Mouse (Mus musculus) small intestine, adult 2 months (tissue): ENCODE results near the gene Bub3. TPM values are rescaled to one million over a fixed set of nuclear protein-coding genes. Genes with fewer than 3 reads are reported as not detected.

ENCODE experiments used
- H3K27ac ChIP-seq: fragments of 200-500 bp; 2 replicates; pipeline ENCODE4 v1.5.1; 2012; ENCODE audit warnings: low read depth, low read length, control low read depth, inconsistent platforms; ENCODE audit not compliant: insufficient read depth
- H3K27me3 ChIP-seq: fragments of 200-500 bp; 2 replicates; pipeline ENCODE4 v1.6.1; 2012; ENCODE audit warnings: mild to moderate bottlenecking, moderate library complexity, low read length, inconsistent platforms; ENCODE audit not compliant: control insufficient read depth, insufficient read depth
- H3K36me3 ChIP-seq: fragments of 200-500 bp; 2 replicates; pipeline ENCODE4 v1.6.1; 2012; ENCODE audit warnings: mild to moderate bottlenecking, low read length, control low read depth, inconsistent platforms; ENCODE audit not compliant: control insufficient read depth, insufficient read depth
- H3K4me1 ChIP-seq: fragments of 200-500 bp; 2 replicates; pipeline ENCODE4 v1.6.1; 2012; ENCODE audit warnings: low read length, inconsistent platforms, mixed read lengths; ENCODE audit not compliant: control insufficient read depth, insufficient read depth, insufficient read length
- H3K4me3 ChIP-seq: fragments of 200-500 bp; 2 replicates; pipeline ENCODE4 v1.5.1; 2012; ENCODE audit warnings: low read depth, mild to moderate bottlenecking, control low read depth, inconsistent platforms, low read length, moderate library complexity
- CTCF ChIP-seq: fragments of 200-500 bp; IDR thresholded peaks from 2 replicates; pipeline ENCODE4 v1.5.1; 2012; ENCODE audit warnings: low read depth, mild to moderate bottlenecking, control low read depth, inconsistent platforms, low read length, moderate library complexity, mixed read lengths; ENCODE audit not compliant: insufficient replicate concordance, insufficient read length; ENCODE audit errors: extremely low read depth
- POLR2A ChIP-seq: fragments of 200-500 bp; IDR thresholded peaks from 2 replicates; pipeline ENCODE4 v1.6.1; 2012; ENCODE audit warnings: low read depth, mild to moderate bottlenecking, control low read depth, inconsistent platforms, low read length, moderate library complexity
- WGBS: fragments of 180-500 bp; shearing (Covaris S2); methylation state at CpG from one replicate; pipeline ENCODE4 v1.1.7; 2018; 5-methylcytosine and 5-hydroxymethylcytosine counted together
- polyA plus RNA-seq: library from polyadenylated mRNA; depleted of rRNA; stranded (reverse); fragments of >200 nt; gene quantifications from 2 replicates; pipeline ENCODE4 v1.2.3, GENCODE M21; 2012; rRNA removed

Bub3 gene
- polyA plus RNA-seq, result 16.5 and 30.5 TPM in 2 replicates

DNA sequence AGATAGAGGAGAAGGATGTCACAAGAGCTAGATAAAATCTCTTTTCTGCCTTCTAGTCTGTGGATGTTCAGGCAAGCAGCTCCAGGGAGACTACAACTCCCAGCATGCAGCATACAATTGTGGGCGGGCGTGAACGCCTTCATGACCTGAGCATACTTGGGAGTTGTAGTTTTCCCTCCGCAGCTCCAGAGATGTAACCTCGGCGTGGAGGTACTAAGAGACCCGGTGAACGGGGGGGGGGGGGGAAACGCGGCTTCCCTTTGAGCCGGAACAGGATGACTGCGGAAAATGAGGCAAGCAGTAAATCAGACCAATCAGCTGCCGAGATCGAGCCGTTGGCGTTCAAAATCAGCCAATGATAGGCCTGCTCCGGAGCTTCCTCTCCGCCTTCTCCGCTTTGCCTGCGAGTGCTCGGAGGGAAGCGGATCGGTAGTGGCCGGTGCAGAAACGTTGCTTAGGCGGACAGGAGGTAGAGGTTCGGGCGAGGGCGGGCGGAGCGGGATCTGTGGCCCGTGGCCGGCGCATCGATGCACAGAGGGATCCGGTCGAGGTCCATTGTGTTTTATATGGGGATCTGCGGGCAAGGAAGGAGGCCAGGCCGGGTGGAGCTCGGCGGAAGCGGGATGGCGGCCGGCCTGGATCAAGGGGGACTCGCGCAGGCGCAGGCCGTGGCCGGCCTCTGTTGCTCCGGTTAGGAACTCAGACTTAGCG is at the start of gene Bub3:
Bub3 (plus strand) TSS at position 237 of the 711 bp plus-strand sequence.
- Histone ChIP-seq H3K36me3 (peaks cover 23% of the 10 kb centered on the region), H3K4me3 (peak within 1 kb of the TSS; percentile 86), H3K4me1 (peaks cover 10% of the 10 kb centered on the region), H3K27me3 (peaks cover 31% of the 10 kb centered on the region), H3K27ac (peak within 1 kb of the TSS; percentile 70)
- WGBS, result under 1% methylated on average over 47 of the region's 51 CpGs
- peak; percentile 84 for TF ChIP-seq POLR2A
- TF ChIP-seq CTCF, result no peak

DNA sequence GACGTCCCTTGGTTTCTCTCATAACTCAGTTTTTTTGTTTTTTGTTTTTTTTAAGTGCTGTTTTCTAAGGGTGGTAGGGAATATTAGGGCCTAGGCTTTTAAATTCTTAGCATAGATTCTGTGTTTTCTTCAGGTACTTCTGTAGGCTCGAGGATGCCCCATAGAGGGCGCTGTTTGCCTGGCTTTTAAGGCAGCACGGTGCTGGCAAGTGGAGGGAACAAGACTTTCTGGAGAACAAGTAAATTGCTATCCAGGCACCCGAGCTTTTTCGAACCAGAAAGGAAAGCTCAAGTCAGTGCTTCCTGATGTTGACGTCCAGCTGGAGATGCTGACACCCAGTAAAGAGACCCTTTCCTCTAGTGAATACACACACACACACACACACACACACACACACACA is 20.0 kb upstream of the Bub3 start:
- TF ChIP-seq CTCF, result peak; percentile 83; the same call in 1 of the 2 replicates
- TF ChIP-seq POLR2A, result no peak
- WGBS, result 0% methylated on average over 7 of the region's 7 CpGs
- peaks cover 74% of the 10 kb centered on the region for H3K27me3 ChIP-seq
- peaks cover 11% of the 10 kb centered on the region for H3K4me1 ChIP-seq
- H3K27ac ChIP-seq, result no peak overlapping the region
- H3K36me3 ChIP-seq, result no peaks in the 10 kb centered on the region
- H3K4me3 ChIP-seq, result no peak overlapping the region

DNA sequence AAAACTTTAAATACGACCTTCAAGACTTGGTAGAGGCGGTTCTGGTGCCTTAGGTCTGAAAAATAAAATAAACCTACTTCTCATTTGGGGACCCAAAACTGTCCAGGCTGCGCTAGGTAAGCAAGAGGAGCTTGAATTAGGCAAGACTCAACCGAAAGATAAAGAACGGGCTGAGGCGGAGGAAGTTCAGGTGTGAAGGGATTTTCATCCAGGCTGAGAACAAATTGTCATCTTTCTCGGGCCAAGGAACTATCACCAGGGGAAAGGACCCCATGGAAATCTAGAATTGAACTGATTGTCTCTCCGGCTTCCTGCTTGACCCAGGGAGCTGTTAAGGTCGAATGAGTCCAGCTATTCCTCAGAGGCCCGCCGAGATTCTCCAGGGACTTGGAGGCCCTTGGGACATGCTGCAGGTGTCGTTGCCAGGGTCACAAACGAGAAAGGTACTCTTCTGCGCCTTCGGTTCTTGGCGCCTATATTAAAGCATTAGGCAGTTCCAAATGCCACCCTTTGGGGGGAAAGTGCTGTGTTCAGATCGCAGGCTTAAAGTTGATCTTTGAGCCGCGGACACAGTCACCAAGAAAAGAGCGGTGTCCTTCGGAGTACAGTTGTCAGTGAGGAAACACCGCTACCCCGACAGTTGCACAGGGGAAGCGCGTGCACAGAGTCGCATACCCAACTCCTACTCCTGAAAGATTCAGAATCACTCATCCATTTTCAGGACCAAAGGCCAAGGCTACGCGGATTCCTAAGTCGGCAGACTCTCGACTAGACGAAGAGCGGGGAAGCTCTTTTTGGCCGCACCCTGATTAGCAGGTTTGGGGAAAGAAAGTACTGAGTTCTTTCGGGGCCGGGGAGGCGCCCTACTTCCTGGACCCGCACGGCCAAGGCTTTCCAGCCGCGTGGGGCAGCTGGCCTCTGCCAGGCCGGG is 18.6 kb upstream of the Bub3 start:
- H3K4me3 ChIP-seq, result peak overlapping the region; percentile 26; the same call in 1 of the 2 replicates
- no peaks in the 10 kb centered on the region for H3K36me3 ChIP-seq
- peaks cover 88% of the 10 kb centered on the region for H3K27me3 ChIP-seq
- no peak overlapping the region for H3K27ac ChIP-seq
- peaks cover 11% of the 10 kb centered on the region for H3K4me1 ChIP-seq
- WGBS, result 4% methylated on average over 41 of the region's 41 CpGs
- TF ChIP-seq CTCF, result no peak
- no peak for TF ChIP-seq POLR2A

GRCm38 (mm10) chr7:131542115-131542871 is 17.7 kb upstream of the Bub3 start, which contains the start of gene Hmx3:
TSS of gene Hmx3 (plus strand) at chr7:131542867.
- peak within 1 kb of the TSS; percentile 44 for H3K4me3 ChIP-seq
- H3K27me3 ChIP-seq, result peaks cover 90% of the 10 kb centered on the region
- WGBS, result 1% methylated on average over 64 of the region's 65 CpGs
- H3K4me1 ChIP-seq, result peaks cover 11% of the 10 kb centered on the region
- H3K27ac ChIP-seq, result no peak within 1 kb of the TSS
- H3K36me3 ChIP-seq, result no peaks in the 10 kb centered on the region
- TF ChIP-seq POLR2A (no peak), CTCF (no peak)

DNA sequence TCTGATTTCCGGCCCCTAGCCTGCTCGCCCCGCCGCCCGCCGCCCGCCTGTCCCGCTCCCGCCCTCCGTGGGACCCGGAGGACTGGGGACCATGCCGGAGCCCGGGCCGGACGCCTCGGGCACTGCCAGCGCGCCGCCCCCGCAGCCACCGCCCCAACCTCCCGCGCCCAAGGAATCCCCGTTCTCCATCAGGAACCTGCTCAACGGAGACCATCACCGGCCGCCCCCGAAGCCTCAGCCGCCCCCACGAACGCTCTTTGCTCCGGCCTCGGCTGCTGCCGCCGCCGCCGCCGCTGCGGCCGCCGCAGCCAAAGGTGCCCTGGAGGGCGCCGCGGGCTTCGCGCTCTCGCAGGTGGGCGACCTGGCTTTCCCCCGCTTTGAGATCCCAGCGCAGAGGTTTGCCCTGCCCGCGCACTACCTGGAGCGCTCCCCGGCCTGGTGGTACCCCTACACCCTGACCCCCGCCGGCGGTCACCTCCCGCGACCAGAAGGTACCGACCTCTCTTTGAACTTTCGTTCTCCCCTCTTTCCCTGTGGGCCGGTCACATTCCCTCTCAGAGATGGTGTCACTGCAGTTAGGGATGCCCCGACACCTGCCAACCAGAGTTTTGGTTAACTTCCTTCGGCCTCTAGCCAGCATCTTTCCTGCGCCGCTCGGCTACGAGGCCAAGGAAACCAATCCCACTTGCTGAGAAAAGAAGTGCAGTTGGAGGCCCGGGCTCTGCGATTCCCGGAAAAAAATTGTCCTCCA is 17.0 kb upstream of the Bub3 start:
- 2% methylated on average over 70 of the region's 71 CpGs for WGBS
- TF ChIP-seq POLR2A (no peak), CTCF (no peak)
- Histone ChIP-seq H3K4me1 (peaks cover 11% of the 10 kb centered on the region), H3K27me3 (peaks cover 95% of the 10 kb centered on the region), H3K36me3 (no peaks in the 10 kb centered on the region), H3K27ac (no peak overlapping the region), H3K4me3 (peak overlapping the region; percentile 37)

- peaks cover 95% of the 10 kb centered on the region for H3K27me3 ChIP-seq
- no peak for TF ChIP-seq POLR2A
- TF ChIP-seq CTCF, result no peak
- peak overlapping the region; percentile 44 for H3K4me3 ChIP-seq
Observed at GRCm38 (mm10) chr7:131543623-131544481, 16.2 kb upstream of the Bub3 start.

More at GRCm38 (mm10) chr7:131543623-131544481, 16.2 kb upstream of the Bub3 start:
- WGBS, result 2% methylated on average over 75 of the region's 75 CpGs
- Histone ChIP-seq H3K4me1 (peaks cover 11% of the 10 kb centered on the region), H3K36me3 (no peaks in the 10 kb centered on the region), H3K27ac (no peak overlapping the region)
